Mouse (Mus musculus) fibroblast of lung, adult 2 months (primary cell): Measurements from ENCODE around the gene Chid1.
"Not testable (repeated sequence)": the region's sequence is repeated elsewhere in the genome, so short reads cannot be mapped to it uniquely, and the experiment has no call there.

Experiments
- DNase-seq: peaks from one replicate; pipeline ENCODE4 v3.0.0-alpha.2; 2011; ENCODE audit warnings: low read depth

Chid1 gene

GRCm38 (mm10) chr7:141461521-141462332 lies 77.9 kb downstream of the Chid1 start:
- DNase-seq: no peak

DNA sequence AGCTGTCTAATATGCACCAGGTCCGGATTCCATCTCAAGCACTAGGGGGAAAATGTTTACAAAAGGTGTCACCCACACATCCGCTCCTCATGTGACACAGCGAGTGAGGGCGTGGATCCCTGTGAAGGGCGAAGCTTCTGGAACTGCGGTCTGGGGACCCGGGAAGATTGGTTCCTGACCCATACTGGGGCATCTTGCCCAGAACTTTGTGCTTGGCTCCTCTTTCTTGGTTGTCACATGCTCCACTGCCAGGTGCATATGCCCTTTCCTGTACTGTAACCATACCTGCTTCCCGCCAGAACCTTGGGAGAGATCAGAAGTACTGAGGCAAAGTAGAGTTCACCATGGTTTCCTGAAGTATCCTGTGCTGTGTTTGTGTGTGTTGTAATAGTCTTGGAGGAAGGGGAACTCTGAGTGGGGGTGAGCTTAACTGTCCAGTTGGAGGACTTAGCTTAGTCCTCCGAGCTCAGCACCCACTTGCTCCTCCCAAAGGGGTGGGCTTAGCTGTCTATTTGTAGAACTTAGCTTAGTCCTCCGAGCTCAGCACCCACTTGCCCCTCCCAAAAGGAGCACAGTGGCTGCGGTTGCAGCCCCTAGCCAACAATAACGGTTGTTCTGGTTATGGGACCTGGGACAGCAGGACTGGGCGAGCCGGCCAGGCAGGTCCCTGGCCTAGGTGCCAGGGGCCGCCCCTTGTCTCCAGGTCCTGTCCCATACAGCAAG lies 79.1 kb downstream of the Chid1 start, which contains the start of gene Cracr2b:
Gene Cracr2b, plus strand, starts transcription at position 704 of the 723 bp plus-strand sequence.
- no peak for DNase-seq

DNA sequence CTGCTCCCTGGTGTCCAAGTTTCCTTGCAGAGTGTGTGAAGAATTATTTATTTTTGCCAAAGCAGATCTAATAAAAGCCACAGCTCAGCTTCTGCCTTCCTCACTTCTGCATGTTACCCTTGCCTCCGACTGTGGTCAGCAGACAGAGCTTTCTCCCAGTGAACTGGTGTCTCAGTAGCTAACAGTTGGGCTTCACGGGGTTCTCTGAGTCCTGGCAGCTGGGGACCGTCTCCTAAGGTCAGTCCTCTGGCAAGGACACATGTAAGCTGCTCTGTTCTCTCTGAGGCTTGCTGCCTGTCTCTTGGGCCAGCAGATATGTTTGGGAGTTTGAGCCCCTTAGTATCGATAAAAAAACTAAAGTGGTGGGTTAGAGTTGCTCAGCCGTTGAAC lies 79.7 kb downstream of the Chid1 start:
- no peak for DNase-seq

DNA sequence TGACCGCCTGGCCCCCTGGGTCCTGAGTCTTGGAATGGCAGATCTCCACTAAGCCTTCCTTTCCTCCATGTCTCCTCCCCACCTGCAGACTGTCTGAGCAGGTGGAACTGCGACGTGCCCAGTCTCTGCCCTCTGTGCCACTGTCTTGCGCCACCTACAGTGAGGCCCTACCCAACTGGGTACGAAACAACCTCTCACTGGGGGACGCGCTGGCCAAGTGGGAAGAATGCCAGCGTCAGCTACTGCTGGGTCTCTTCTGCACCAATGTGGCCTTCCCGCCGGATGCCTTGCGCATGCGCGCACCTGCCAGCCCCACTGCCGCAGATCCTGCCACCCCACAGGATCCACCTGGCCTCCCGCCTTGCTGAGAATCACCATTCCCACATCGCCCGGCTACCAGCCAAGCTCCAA lies 80.4 kb downstream of the Chid1 start:
- no peak for DNase-seq

DNA sequence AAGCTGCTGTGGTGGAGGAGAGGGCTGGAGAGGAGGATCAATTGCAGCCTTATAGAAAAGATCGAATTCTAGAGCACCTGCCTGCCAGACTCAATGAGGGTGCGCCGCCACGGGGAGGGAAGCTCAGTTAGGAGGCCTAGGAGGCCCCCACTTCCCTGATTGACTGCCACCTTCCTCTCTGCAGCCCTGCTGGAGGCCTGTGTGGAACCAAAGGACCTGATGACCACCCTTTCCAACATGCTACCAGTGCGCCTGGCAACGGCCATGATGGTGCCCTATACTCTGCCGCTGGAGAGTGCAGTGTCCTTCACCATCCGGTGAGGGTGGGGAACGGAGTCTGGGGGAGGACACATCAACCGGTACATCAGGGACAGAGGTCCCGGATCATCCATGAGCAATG lies 81.0 kb downstream of the Chid1 start:
- no peak for DNase-seq

- no peak for DNase-seq
Observed at GRCm38 (mm10) chr7:141457986-141458660, 81.5 kb downstream of the Chid1 start.

DNA sequence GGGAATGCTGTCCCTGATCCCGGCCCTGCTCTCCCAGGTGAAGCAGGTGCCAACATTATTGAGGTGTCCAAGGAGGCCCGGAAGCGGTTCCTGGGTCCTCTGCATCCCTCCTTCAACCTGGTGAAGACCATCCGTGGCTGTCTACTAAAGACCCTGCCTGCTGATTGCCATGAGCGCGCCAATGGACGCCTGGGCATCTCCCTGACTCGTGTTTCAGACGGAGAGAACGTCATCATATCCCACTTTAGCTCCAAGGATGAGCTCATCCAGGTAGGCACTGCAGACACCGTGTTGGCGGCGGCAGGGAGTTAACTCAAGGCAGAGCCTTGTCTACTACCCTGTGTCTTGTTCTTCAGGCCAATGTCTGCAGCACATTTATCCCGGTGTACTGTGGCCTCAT lies 82.4 kb downstream of the Chid1 start:
- DNase-seq: no peak

DNA sequence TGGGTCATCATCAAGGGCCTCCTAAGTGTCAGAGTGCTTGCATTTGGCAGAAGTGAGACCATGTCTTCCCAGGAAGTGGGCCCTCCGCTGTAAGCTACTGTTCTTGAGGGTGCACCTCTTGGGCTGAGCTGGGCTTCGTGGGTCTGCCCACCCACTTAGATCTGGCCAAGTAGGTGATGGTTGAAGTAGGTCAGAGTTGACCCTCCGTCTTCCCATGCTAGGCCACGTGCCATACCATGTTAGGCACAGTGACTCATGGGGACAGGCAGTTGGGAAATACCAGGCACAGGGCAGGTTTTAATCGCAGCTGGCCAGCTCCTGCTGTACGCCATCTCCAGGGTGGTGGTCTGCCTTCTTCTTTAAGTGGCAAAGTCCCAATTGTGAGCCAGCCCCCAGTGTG lies 82.9 kb downstream of the Chid1 start:
- no peak for DNase-seq

DNA sequence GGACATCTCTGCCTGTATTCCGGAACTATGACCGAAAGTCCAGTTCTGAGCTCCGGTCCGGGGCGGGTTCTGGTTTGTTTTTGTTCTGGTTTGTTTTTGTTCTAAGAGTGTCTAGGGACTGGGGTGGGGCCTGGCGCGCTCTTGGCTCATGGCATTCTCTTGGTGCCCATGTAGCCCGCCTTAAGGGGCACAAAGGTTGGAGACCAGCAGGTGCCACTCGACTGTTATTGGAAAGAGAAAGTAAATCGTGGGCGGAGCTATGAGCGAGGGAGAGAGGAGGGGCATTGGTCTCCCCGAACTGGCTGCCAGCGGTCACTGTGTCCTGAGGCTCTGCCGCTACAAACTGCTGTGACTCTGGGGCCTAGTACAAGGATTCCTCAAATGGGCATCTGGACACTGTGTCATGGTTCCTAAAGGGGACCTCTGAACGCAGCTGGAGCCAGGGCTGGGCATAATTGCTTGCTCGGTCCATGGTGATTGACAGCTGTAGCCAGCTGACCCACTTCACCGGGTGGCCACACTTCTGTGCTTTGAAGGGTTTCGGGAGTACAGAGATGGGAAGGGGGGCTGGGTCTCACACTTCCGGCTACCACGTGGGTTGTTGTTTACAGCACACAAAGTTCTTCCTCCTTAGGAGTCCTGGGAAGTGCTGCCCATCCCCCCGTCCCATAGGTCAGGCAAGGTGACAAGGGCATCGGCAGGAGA lies 83.9 kb downstream of the Chid1 start:
- no peak for DNase-seq

GRCm38 (mm10) chr7:141454967-141455551 lies 84.6 kb downstream of the Chid1 start, which contains the start of gene Pnpla2:
Gene Pnpla2, plus strand, starts transcription at chr7:141455198.
- DNase-seq: no peak

DNA sequence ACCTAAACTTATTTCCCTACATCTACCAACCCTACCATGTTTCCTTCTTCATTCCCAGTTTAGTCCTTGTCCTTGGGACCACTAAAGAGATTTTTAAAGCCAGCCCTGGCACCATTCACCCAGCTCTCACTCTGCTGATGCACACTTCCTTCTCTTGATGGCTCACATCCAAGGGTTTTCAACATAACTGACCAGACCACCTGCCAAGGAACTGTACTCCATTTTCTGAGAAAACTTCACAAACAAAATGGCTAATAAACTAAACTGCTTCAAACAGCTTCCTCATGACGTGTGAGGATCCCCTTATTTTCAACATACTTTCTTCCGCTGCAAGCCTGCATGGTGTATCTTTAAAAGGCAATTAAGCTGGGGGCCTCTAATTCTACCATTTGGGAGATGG lies 86.0 kb downstream of the Chid1 start:
- DNase-seq: no peak

- DNase-seq: no peak
Observed at GRCm38 (mm10) chr7:141451928-141452327, 87.7 kb downstream of the Chid1 start.

GRCm38 (mm10) chr7:141447110-141447991 lies 92.3 kb downstream of the Chid1 start, which contains the start of gene Rplp2:
Gene Rplp2, plus strand, starts transcription at chr7:141447370.
- peak; percentile 84 for DNase-seq

DNA sequence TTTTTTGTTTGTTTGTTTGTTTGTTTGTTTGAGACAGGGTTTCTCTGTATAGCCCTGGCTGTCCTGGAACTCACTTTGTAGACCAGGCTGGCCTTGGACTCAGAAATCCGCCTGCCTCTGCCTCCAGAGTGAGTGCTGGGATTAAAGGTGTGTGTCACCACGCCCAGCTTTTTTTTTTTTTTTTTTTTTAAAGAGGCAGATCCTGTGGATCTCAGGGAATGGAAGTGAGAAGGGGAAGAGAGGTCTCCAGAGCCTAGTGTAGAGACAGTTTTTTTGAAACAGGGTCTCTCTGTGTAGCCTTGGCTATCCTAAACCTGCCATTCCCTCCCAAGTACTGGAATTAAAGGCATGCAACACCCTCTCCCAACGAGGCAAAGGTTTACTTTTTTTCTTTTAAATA lies 93.3 kb downstream of the Chid1 start:
- not testable (repeated sequence) for DNase-seq

DNA sequence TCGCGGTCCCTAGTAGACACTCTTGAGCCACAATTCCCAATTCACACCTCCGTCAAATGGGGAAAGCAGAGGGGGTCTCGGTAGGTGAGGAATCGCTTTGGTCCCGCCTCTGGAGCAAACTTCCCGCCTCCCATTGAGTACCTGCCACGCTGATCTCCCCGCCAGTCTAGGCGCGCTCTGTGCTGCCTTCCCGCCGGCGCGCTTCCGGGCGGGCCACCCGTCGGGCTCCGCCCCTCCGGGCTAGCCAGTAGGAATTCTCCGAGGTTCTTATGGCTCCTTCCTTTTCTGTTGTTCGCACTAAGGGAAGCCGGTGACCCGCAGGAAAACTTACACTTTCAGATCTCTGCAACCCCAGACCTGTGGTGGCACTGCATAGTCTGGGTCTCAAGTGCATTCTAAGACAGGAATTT lies 95.8 kb downstream of the Chid1 start, which contains the start of gene Pidd1:
Gene Pidd1, minus strand, starts transcription at position 198 of the 410 bp plus-strand sequence.
- no peak for DNase-seq
